Mouse (Mus musculus) lung, adult 2 months (tissue): ENCODE results near the gene Mrpl38.

Experiments
- CTCF ChIP-seq: fragments of 200-500 bp; IDR thresholded peaks from 2 replicates; pipeline ENCODE4 v1.5.1; 2011; ENCODE audit warnings: mild to moderate bottlenecking, low read length, control low read depth; ENCODE audit not compliant: insufficient read depth
- POLR2A ChIP-seq: fragments of 200-500 bp; IDR thresholded peaks from 2 replicates; pipeline ENCODE4 v1.6.1; 2011; ENCODE audit warnings: low read depth, mild to moderate bottlenecking, control low read depth, low read length, borderline replicate concordance; ENCODE audit errors: extremely low read depth

DNA sequence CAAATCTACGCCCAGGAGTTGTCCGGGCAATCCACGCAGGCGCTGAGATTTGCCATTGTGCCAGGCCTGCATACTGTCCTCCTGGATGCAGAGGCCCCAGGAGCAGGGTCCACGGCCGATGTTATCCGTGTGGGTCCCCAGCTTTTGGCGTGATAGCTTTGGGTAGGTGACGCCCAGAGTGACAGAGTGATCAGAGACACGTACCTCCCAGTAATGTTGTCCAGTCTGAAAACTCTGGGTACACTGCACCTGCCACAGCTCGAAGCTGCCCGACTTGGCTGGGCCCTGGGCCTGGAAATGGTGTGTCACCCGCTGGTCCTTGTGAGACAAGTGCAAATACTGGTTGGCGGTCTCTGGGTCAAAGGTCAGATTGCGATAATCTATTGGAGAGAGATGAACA is 12.4 kb downstream of the Mrpl38 start:
- TF ChIP-seq CTCF (no peak), POLR2A (no peak)
